ENCODE assay signal across 10 mouse cellular contexts in genomic region chrX:150657797-150658118, GRCm38 (mm10). TPM values are rescaled to one million over a fixed set of nuclear protein-coding genes. Genes with fewer than 3 reads are reported as not detected.
DNase-seq lines count a peak whose midpoint lies in the region; ATAC-seq and TF ChIP-seq lines count a peak whose summit lies in the region.
"Had no signal": no experiment of that assay in that cellular context is flagged by ENCODE, and none has a peak within 500 bp of the region (broad histone marks: within the 10 kb centered on the region; RNA-seq: fewer than 3 reads in every experiment).

No protein-coding gene starts in this region.

- H3K4me3 ChIP-seq in left cerebral cortex, adult 2 months, result peak overlapping the region; percentile 55
- peak overlapping the region; percentile 51; the same call in 1 of the 2 replicates for H3K4me3 ChIP-seq in forebrain, embryonic 11.5 days (ENCODE audit: low read depth, low read length)
- H3K4me3 ChIP-seq in hindbrain, postnatal 0 days (ENCODE audit: low read length), result peak overlapping the region; percentile 53
- no peak overlapping the region for H3K4me3 ChIP-seq in neural tube, embryonic 12.5 days
- H3K4me3 ChIP-seq: erythroblast, embryonic 14.5 days; megakaryocyte, embryonic 14.5 days had no signal

- WGBS in forebrain, embryonic 11.5 days, result 33% methylated on average over 3 of the region's 3 CpGs
- WGBS in hindbrain, postnatal 0 days, result 34% methylated on average over 3 of the region's 3 CpGs
- WGBS in neural tube, embryonic 12.5 days, result 22% methylated on average over 3 of the region's 3 CpGs

- no peaks in the 10 kb centered on the region for H3K9me3 ChIP-seq in forebrain, embryonic 11.5 days (ENCODE audit: control insufficient read depth, low read length)
- H3K9me3 ChIP-seq in hindbrain, postnatal 0 days (ENCODE audit: low read length), result no peaks in the 10 kb centered on the region
- no peaks in the 10 kb centered on the region for H3K9me3 ChIP-seq in neural tube, embryonic 12.5 days
- H3K9me3 ChIP-seq: heart, embryonic 10.5 days had no signal

- no peak for TF ChIP-seq CTCF in left cerebral cortex, adult 2 months (IDR thresholded peaks at IDR 0.05)
- TF ChIP-seq CTCF in hindbrain, postnatal 0 days (IDR thresholded peaks at IDR 0.05; ENCODE audit: low read depth), result no peak

- DNase-seq in left cerebral cortex, adult 2 months (ENCODE audit: extremely low spot score in 1 of 2, low spot score in 2 of 2), result no peak
- no peak for DNase-seq in left cerebral cortex, adult 18-20 months (ENCODE audit: low spot score in 2 of 2)
- no peak for DNase-seq in forebrain, embryonic 11.5 days (ENCODE audit: low spot score)
- peak; percentile 26 for DNase-seq in hindbrain, postnatal 0 days (ENCODE audit: low spot score)
- DNase-seq in gastrocnemius, postnatal 4 days (ENCODE audit: low spot score in 2 of 2), result no peak
- DNase-seq in thymus, postnatal 36 days, result no peak

- no peaks in the 10 kb centered on the region; the same call in 1 of the 2 replicates for H3K36me3 ChIP-seq in forebrain, embryonic 11.5 days (ENCODE audit: control insufficient read depth, insufficient read depth, low read length)
- H3K36me3 ChIP-seq in hindbrain, postnatal 0 days (ENCODE audit: insufficient read depth, low read length), result no peaks in the 10 kb centered on the region
- H3K36me3 ChIP-seq in neural tube, embryonic 12.5 days, result peaks cover 14% of the 10 kb centered on the region

- no peak overlapping the region for H3K27ac ChIP-seq in left cerebral cortex, adult 2 months
- no peak overlapping the region for H3K27ac ChIP-seq in forebrain, embryonic 11.5 days (ENCODE audit: low read depth, low read length)
- H3K27ac ChIP-seq in hindbrain, postnatal 0 days, result peak overlapping the region; percentile 78
- no peak overlapping the region for H3K27ac ChIP-seq in neural tube, embryonic 12.5 days

- no peak overlapping the region; the same call in 1 of the 2 replicates for H3K4me2 ChIP-seq in forebrain, embryonic 11.5 days (ENCODE audit: low read depth, low read length, severe bottlenecking)
- peak overlapping the region; percentile 51 for H3K4me2 ChIP-seq in hindbrain, postnatal 0 days (ENCODE audit: low read depth, low read length)
- peak overlapping the region; percentile 56 for H3K4me2 ChIP-seq in neural tube, embryonic 12.5 days (replicated peaks)

- intact Hi-C loops in left cerebral cortex, adult 2 months (cut with DNase I), result loop anchor here (2.0 to 10.0 kb wide), 6 partner anchors 70 to 437 kb away; partner anchors contain the start of genes Apex2, Gnl3l, Maged2 and Pfkfb1

- no peaks in the 10 kb centered on the region for H3K4me1 ChIP-seq in forebrain, embryonic 11.5 days (replicated peaks; ENCODE audit: control insufficient read depth, insufficient read depth, low read length)
- no peaks in the 10 kb centered on the region for H3K4me1 ChIP-seq in hindbrain, postnatal 0 days (ENCODE audit: insufficient read depth, low read length)
- no peaks in the 10 kb centered on the region for H3K4me1 ChIP-seq in neural tube, embryonic 12.5 days
- H3K4me1 ChIP-seq: heart, embryonic 10.5 days had no signal

- H3K27me3 ChIP-seq in forebrain, embryonic 11.5 days (ENCODE audit: control insufficient read depth, insufficient read depth, low read length), result peaks cover 2% of the 10 kb centered on the region; the same call in 1 of the 2 replicates
- no peaks in the 10 kb centered on the region for H3K27me3 ChIP-seq in hindbrain, postnatal 0 days (ENCODE audit: insufficient read depth, low read length)
- no peaks in the 10 kb centered on the region for H3K27me3 ChIP-seq in neural tube, embryonic 12.5 days (replicated peaks)

- ATAC-seq in forebrain, embryonic 11.5 days (replicated peaks; ENCODE audit: low FRiP score), result peak; percentile 36; the same call in 1 of the 2 replicates
- ATAC-seq in hindbrain, postnatal 0 days, result no peak
- ATAC-seq in neural tube, embryonic 12.5 days (ENCODE audit: low FRiP score, low read depth), result peak; percentile 37

- no peak overlapping the region for H3K9ac ChIP-seq in forebrain, embryonic 11.5 days (ENCODE audit: low read length)
- peak overlapping the region; percentile 65; the same call in 1 of the 2 replicates for H3K9ac ChIP-seq in hindbrain, postnatal 0 days (replicated peaks; ENCODE audit: low read length)
- no peak overlapping the region for H3K9ac ChIP-seq in neural tube, embryonic 12.5 days

RNA-seq across cellular contexts. Expression of gene Tro, which starts 0.4 kb away (rescaled TPM):
- total RNA-seq in left cerebral cortex, adult 2 months (2021), result 100 to 1,000 TPM; 156 to 158 TPM
- total RNA-seq in left cerebral cortex, adult 18-20 months (2021), result 100 to 1,000 TPM; 147 TPM
- 45.6 and 46.5 TPM in 2 replicates for polyA plus RNA-seq in forebrain, embryonic 11.5 days (2014; fragmentation: Nextera tagmentation; extraction: Ambion mirVana)
- total RNA-seq in hindbrain, postnatal 0 days (2014; rRNA removed), result 150 and 171 TPM in 2 replicates
- 69.9 and 74.9 TPM in 2 replicates for polyA plus RNA-seq in hindbrain, postnatal 0 days (2015; fragmentation: Nextera tagmentation; extraction: Ambion mirVana)
- polyA plus RNA-seq in neural tube, embryonic 12.5 days (2016; fragmentation: Nextera tagmentation; extraction: Ambion mirVana), result 49.7 and 53.7 TPM in 2 replicates
- 10 to 100 TPM; 16.2 to 19.3 TPM for total RNA-seq in gastrocnemius, postnatal 4 days (2021)
- polyA plus RNA-seq: erythroblast, embryonic 14.5 days had no signal
